Mouse (Mus musculus) myocyte (in vitro differentiated cells): Measurements from ENCODE around the gene 4930562C15Rik. TPM values are rescaled to one million over a fixed set of nuclear protein-coding genes. Genes with fewer than 3 reads are reported as not detected.
A peak's percentile ranks its signal among the peaks of the same experiment; 100 is the strongest.

Experiments
- H3K27me3 ChIP-seq: one replicate; pipeline ENCODE4 v1.6.1; 2011; ENCODE audit not compliant: control insufficient read depth, insufficient read depth, insufficient read length
- H3K36me3 ChIP-seq: one replicate; pipeline ENCODE4 v1.6.1; 2011; ENCODE audit not compliant: control insufficient read depth, insufficient read depth
- H3K4me2 ChIP-seq: one replicate; pipeline ENCODE4 v1.6.1; 2011; ENCODE audit warnings: low read depth, control low read depth
- H3K4me3 ChIP-seq: one replicate; pipeline ENCODE4 v1.5.1; 2011; ENCODE audit warnings: mild to moderate bottlenecking, control low read depth, moderate library complexity
- H3K79me2 ChIP-seq: one replicate; pipeline ENCODE4 v1.6.1; 2011; ENCODE audit not compliant: control insufficient read depth, insufficient read depth
- H3ac ChIP-seq: one replicate; pipeline ENCODE4 v1.6.1; 2011; ENCODE audit not compliant: control insufficient read depth, insufficient read length
- CEBPB ChIP-seq: IDR thresholded peaks from 2 replicates; pipeline ENCODE4 v1.6.1; 2011; ENCODE audit warnings: mild to moderate bottlenecking, moderate library complexity; ENCODE audit not compliant: poor library complexity, insufficient read depth, severe bottlenecking
- E2F4 ChIP-seq: IDR thresholded peaks from one replicate; pipeline ENCODE4 v1.6.1; 2011; ENCODE audit warnings: mild to moderate bottlenecking, control low read depth, moderate library complexity; ENCODE audit not compliant: insufficient read depth
- MAX ChIP-seq: IDR thresholded peaks from one replicate; pipeline ENCODE4 v1.6.1; 2011; ENCODE audit warnings: low read depth, mild to moderate bottlenecking, control low read depth
- MYOD1 ChIP-seq, 3 experiments: IDR thresholded peaks; one replicate each; pipeline ENCODE4 v1.6.1; 2011; ENCODE audit warnings: control low read depth in 2 of 3, low read depth in 2 of 3, mild to moderate bottlenecking in 2 of 3, moderate library complexity in 1 of 3; ENCODE audit not compliant: insufficient read length in 2 of 3, control insufficient read depth in 1 of 3
- MYOG ChIP-seq, 3 experiments: IDR thresholded peaks; one replicate each; pipeline ENCODE4 v1.6.1; 2011; ENCODE audit warnings: control low read depth in 2 of 3, low read depth in 2 of 3, mild to moderate bottlenecking in 2 of 3; ENCODE audit not compliant: insufficient read length in 2 of 3, control insufficient read depth in 1 of 3, insufficient read depth in 1 of 3
- POLR2A ChIP-seq: IDR thresholded peaks from one replicate; pipeline ENCODE4 v1.6.1; 2011; ENCODE audit warnings: low read depth, mild to moderate bottlenecking, control low read depth, moderate library complexity; ENCODE audit not compliant: insufficient read length
- POLR2AphosphoS2 ChIP-seq: IDR thresholded peaks from one replicate; pipeline ENCODE4 v1.6.1; 2011; ENCODE audit warnings: low read depth, control low read depth; ENCODE audit not compliant: insufficient read length
- REST ChIP-seq: IDR thresholded peaks from one replicate; pipeline ENCODE4 v1.6.1; 2011; ENCODE audit warnings: mild to moderate bottlenecking, control low read depth, moderate library complexity; ENCODE audit not compliant: insufficient read depth, insufficient read length
- SRF ChIP-seq: IDR thresholded peaks from one replicate; pipeline ENCODE4 v1.6.1; 2011; ENCODE audit warnings: low read depth; ENCODE audit not compliant: control insufficient read depth, insufficient read length
- TCF12 ChIP-seq: IDR thresholded peaks from one replicate; pipeline ENCODE4 v1.6.1; 2011; ENCODE audit warnings: mild to moderate bottlenecking, control low read depth; ENCODE audit not compliant: poor library complexity, insufficient read depth, severe bottlenecking
- TCF3 ChIP-seq: IDR thresholded peaks from one replicate; pipeline ENCODE4 v1.6.1; 2011; ENCODE audit warnings: low read depth, control low read depth; ENCODE audit not compliant: insufficient read length
- USF1 ChIP-seq: IDR thresholded peaks from one replicate; pipeline ENCODE4 v1.6.1; 2011; ENCODE audit warnings: low read depth, mild to moderate bottlenecking, control low read depth, moderate library complexity
- polyA plus RNA-seq: library from polyadenylated mRNA; unstranded; fragments of >200 nt; fragmentation: generic; extraction: Trizol; gene quantifications from one replicate; pipeline ENCODE4 v1.2.1, GENCODE M21; 2012; ENCODE audit warnings: missing spikeins

4930562C15Rik gene
- polyA plus RNA-seq, 1 experiment, result 0.08 TPM

DNA sequence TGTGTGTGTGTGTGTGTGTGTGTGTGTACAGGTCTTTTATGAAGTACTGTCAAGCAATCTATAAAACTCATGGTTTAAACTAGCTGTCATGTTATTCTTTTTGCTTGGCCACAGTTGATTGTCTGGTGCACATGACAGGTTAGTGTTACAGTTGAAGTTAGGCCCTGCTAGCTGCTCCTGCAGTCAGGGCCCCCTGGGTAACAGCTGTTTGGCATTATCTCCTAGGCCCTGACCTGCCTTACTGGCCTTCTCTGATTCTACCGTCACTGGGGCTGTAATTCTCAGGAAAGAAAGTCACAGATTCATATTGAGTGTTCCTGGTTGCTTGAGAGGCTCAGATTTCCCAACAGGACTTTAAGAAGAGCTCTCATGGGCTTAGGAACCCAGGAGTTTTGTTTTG lies 70.4 kb downstream of the 4930562C15Rik start:
- Histone ChIP-seq H3K79me2 (peaks cover 6% of the 10 kb centered on the region), H3K36me3 (peaks cover 5% of the 10 kb centered on the region), H3K4me3 (no peak overlapping the region), H3ac (no peak overlapping the region), H3K27me3 (no peaks in the 10 kb centered on the region), H3K4me2 (no peak overlapping the region)
- no peak for TF ChIP-seq REST
- TF ChIP-seq MYOD1 (IDR thresholded peaks at IDR 0.05; ENCODE audit: control insufficient read depth in 1 of 3, insufficient read length in 2 of 3, low read depth in 2 of 3), result peak; percentile 56 to 90 (median 80)
- no peak for TF ChIP-seq POLR2AphosphoS2
- peak; percentile 20 to 83 (median 60) for TF ChIP-seq MYOG (IDR thresholded peaks at IDR 0.05; ENCODE audit: control insufficient read depth in 1 of 3, insufficient read depth in 1 of 3, insufficient read length in 2 of 3, low read depth in 2 of 3)

DNA sequence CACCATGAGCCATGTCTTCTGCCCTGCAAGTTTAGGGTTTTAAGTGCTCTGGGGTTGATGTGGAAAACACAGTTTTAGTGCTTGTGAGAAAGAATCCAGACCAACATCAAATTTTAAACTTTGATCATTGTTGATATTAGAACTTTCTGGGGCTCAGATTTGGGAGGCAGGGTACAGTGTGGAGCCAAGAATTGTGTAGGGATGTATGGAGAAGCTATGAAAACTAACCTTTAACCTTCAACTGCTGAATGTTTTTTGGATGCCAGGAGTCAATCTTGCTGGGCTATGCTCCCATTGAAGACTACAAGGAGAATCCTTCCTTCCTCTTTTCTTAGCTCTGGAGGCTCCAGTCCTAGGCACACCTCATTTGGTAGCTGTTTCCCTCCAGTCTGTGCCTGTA lies 71.3 kb downstream of the 4930562C15Rik start:
- peaks cover 6% of the 10 kb centered on the region for H3K79me2 ChIP-seq
- no peak overlapping the region for H3K4me3 ChIP-seq
- no peak overlapping the region for H3K4me2 ChIP-seq
- peaks cover 5% of the 10 kb centered on the region for H3K36me3 ChIP-seq
- no peaks in the 10 kb centered on the region for H3K27me3 ChIP-seq
- no peak for TF ChIP-seq TCF3
- H3ac ChIP-seq, result no peak overlapping the region

DNA sequence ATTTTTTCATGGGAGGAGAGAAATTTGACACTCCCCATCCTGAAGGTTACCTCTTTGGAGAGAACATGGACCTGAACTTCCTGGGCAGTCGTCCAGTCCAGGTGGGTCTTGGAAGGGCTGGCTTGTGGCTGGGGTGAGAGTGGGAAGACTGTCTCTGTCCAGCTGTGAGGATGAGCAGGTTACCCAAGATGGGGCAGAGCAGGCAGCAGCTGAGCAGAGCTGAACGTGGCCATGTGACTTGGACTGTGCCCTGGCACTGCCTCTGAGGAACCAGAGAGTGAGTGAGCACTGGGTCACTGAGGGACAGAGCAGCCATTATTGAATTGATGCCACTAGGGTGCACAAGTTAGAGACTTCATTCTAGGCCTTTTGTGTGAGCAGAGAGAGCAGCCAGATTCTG lies 72.2 kb downstream of the 4930562C15Rik start:
- Histone ChIP-seq H3K4me2 (no peak overlapping the region), H3K36me3 (peaks cover 5% of the 10 kb centered on the region), H3K27me3 (no peaks in the 10 kb centered on the region), H3K4me3 (no peak overlapping the region), H3ac (no peak overlapping the region), H3K79me2 (peaks cover 6% of the 10 kb centered on the region)
- TF ChIP-seq TCF3 (no peak), POLR2AphosphoS2 (no peak), MYOD1 (IDR thresholded peaks at IDR 0.05; ENCODE audit: control insufficient read depth in 1 of 3, insufficient read length in 2 of 3, low read depth in 2 of 3) (peak in 1 of 3 experiments; percentile 36), USF1 (no peak), CEBPB (no peak), TCF12 (no peak), E2F4 (no peak), SRF (no peak), MAX (no peak), MYOG (IDR thresholded peaks at IDR 0.05; ENCODE audit: control insufficient read depth in 1 of 3, insufficient read depth in 1 of 3, insufficient read length in 2 of 3, low read depth in 2 of 3) (peak in 1 of 3 experiments; percentile 66), REST (no peak), POLR2A (no peak)

DNA sequence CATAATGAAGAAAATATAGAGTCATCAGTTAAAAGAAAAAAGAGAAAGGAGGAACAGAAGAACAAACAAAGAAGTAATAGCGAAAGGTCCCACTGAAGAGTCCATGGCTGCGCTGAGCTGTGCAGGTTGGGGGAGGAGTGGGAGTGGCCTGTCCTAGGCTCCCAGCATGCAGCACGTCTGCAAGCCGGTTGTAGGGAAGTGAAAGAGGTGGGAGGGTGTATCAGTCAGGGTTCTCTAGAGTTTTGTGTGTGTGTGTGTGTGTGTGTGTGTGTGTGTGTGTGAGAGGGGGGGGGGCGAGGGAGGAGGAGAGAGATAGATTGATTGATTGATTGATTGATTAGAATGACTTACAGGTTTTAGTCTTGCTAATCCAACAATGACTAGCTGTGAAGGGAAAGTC lies 72.8 kb downstream of the 4930562C15Rik start:
- Histone ChIP-seq H3ac (no peak overlapping the region), H3K79me2 (peaks cover 6% of the 10 kb centered on the region), H3K36me3 (peaks cover 5% of the 10 kb centered on the region), H3K27me3 (no peaks in the 10 kb centered on the region), H3K4me2 (no peak overlapping the region), H3K4me3 (no peak overlapping the region)
- no peak for TF ChIP-seq POLR2A
- no peak for TF ChIP-seq E2F4
- TF ChIP-seq TCF12, result no peak
- no peak for TF ChIP-seq CEBPB
- TF ChIP-seq POLR2AphosphoS2, result no peak
- no peak for TF ChIP-seq SRF
- no peak for TF ChIP-seq USF1
- no peak for TF ChIP-seq MAX

DNA sequence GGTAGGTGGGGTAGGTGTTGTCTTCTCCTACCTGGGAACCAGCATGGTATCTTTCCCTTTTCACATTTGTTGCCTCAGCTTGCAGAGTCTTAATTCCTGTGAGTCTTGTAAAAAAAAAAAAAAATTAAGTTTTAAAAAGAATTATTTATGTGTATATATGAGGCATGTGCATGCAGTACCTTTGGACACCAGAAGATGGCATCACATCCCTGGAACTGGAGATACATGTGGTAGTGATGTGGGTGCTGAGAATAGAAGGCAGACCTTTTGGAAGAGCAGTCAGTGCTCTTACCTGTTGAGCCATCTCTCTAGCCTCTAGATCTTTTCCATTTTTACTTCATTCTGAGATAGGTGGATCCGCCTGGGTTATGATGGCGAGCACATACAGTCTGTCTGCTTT lies 74.5 kb downstream of the 4930562C15Rik start:
- Histone ChIP-seq H3K36me3 (peaks cover 11% of the 10 kb centered on the region), H3ac (no peak overlapping the region), H3K79me2 (peaks cover 5% of the 10 kb centered on the region), H3K4me3 (no peak overlapping the region), H3K27me3 (no peaks in the 10 kb centered on the region), H3K4me2 (no peak overlapping the region)
- TF ChIP-seq POLR2A, result no peak

DNA sequence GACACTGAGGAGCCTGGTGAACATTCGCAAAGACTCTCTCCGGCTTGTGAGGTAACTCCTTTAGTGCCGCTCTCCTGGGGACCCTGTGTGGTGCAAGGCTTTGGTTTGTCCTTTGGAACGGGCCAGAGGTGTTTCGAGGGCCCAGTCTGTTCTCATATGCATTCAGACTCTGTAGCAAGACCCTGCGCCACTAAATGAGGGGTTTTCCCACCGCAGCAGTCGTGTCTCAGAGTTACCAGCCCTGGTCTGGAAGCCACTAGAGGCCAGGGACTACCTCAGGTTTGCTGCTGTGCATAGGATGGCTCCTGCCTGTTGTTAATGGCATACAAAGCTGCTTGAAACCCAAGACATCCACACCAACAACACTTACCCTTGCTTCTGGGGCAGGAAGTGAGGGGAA lies 75.5 kb downstream of the 4930562C15Rik start:
- Histone ChIP-seq H3K27me3 (no peaks in the 10 kb centered on the region), H3K4me3 (no peak overlapping the region), H3K79me2 (no peaks in the 10 kb centered on the region), H3K4me2 (no peak overlapping the region), H3ac (no peak overlapping the region), H3K36me3 (peaks cover 11% of the 10 kb centered on the region)
- TF ChIP-seq MYOD1 (IDR thresholded peaks at IDR 0.05; ENCODE audit: control insufficient read depth in 1 of 3, insufficient read length in 2 of 3, low read depth in 2 of 3) (no peak), POLR2A (no peak), REST (no peak), USF1 (no peak), E2F4 (no peak), TCF12 (no peak), SRF (no peak), MAX (no peak), TCF3 (no peak), CEBPB (no peak)
